Mouse (Mus musculus) heart, embryonic 14.5 days (tissue): Measurements from ENCODE around the gene Akap1. TPM values are rescaled to one million over a fixed set of nuclear protein-coding genes. Genes with fewer than 3 reads are reported as not detected.
"Not testable (repeated sequence)": the region's sequence is repeated elsewhere in the genome, so short reads cannot be mapped to it uniquely, and the experiment has no call there.

Experiments
- ATAC-seq: fragments of 200-750 bp; cut with Nextera tagmentation; 2 replicates; pipeline ENCODE4 v1.8.0; 2017; ENCODE audit warnings: low read depth, moderate TSS enrichment; ENCODE audit not compliant: insufficient number of reproducible peaks, insufficient read depth, low FRiP score
- H3K27ac ChIP-seq, 2 experiments: fragments of 200-500 bp in 1 of 2; fragments of 300-500 bp in 1 of 2; sonication (generic) in 1 of 2; replicated peaks in 1 of 2; 2 replicates each; pipeline ENCODE4 v1.5.1; 2012 to 2014; ENCODE audit warnings: low read depth in 2 of 2, low read length in 2 of 2, control low read depth in 1 of 2, mild to moderate bottlenecking in 1 of 2, mixed read lengths in 1 of 2; ENCODE audit not compliant: control insufficient read depth in 1 of 2, insufficient read depth in 1 of 2
- H3K27me3 ChIP-seq: fragments of 300-500 bp; sonication (generic); 2 replicates; pipeline ENCODE4 v1.6.1; 2014; ENCODE audit warnings: mild to moderate bottlenecking, low read length, control low read depth; ENCODE audit not compliant: control insufficient read depth, insufficient read depth
- H3K36me3 ChIP-seq: fragments of 300-500 bp; sonication (generic); 2 replicates; pipeline ENCODE4 v1.6.1; 2014; ENCODE audit warnings: mild to moderate bottlenecking, control low read depth, low read length, mixed read lengths; ENCODE audit not compliant: control insufficient read depth, insufficient read depth
- H3K4me1 ChIP-seq, 2 experiments: fragments of 200-500 bp in 1 of 2; fragments of 300-500 bp in 1 of 2; sonication (generic) in 1 of 2; 2 replicates each; pipeline ENCODE4 v1.6.1; 2012 to 2014; ENCODE audit warnings: low read length in 2 of 2, control low read depth in 1 of 2, mixed read lengths in 1 of 2; ENCODE audit not compliant: control insufficient read depth in 2 of 2, insufficient read depth in 2 of 2
- H3K4me2 ChIP-seq: fragments of 300-500 bp; sonication (generic); 2 replicates; pipeline ENCODE4 v1.6.1; 2014; ENCODE audit warnings: mild to moderate bottlenecking, low read length
- H3K4me3 ChIP-seq, 2 experiments: fragments of 200-500 bp in 1 of 2; fragments of 300-500 bp in 1 of 2; sonication (generic) in 1 of 2; 2 replicates each; pipeline ENCODE4 v1.5.1; 2012 to 2014; ENCODE audit warnings: low read length in 2 of 2, mild to moderate bottlenecking in 2 of 2, control low read depth in 1 of 2, low read depth in 1 of 2, moderate library complexity in 1 of 2; ENCODE audit not compliant: control insufficient read depth in 1 of 2, insufficient read depth in 1 of 2
- H3K9ac ChIP-seq: fragments of 300-500 bp; sonication (generic); 2 replicates; pipeline ENCODE4 v1.6.1; 2014; ENCODE audit warnings: mild to moderate bottlenecking, low read length
- H3K9me3 ChIP-seq: fragments of 300-500 bp; sonication (generic); 2 replicates; pipeline ENCODE4 v1.6.1; 2016; ENCODE audit warnings: low read length, control low read depth; ENCODE audit not compliant: control insufficient read depth
- WGBS: fragments of 180-500 bp; shearing (Covaris S2); extraction: QIAGEN DNeasy Blood & Tissue Kit; methylation state at CpG from one replicate; pipeline ENCODE4 v1.1.7; 2014; 5-methylcytosine and 5-hydroxymethylcytosine counted together
- polyA plus RNA-seq: library from polyadenylated mRNA; unstranded; fragments of >200 nt; fragmentation: Nextera tagmentation; extraction: Ambion mirVana; gene quantifications from 2 replicates; pipeline ENCODE4 v1.2.1, GENCODE M21; 2014

Akap1 gene
- polyA plus RNA-seq, 1 experiment from 2014 or later, result 42.0 TPM

DNA sequence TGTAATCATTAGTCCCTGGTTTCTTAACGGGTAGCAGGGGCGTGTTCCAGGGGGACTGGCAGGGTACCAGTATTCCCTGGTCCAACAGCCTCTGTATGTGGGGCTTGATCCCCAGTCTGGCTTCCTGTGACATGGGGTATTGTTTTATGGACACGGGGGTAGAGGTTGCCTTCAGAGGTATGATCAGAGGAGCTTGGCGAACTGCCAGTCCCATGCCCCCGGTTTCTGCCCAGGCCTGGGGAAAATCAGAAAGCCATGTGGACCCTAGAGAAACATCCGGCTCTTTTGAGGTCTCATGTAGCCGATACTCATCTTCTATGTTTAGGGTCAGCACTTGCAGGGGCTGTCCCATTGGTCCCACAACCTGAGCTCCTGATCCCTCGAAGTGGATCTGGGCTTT lies 29.1 kb upstream of the Akap1 start:
- ATAC-seq, H3K9ac ChIP-seq: not testable (repeated sequence)
- no CpG with 5 or more reads among the region's 8 CpGs for WGBS

GRCm38 (mm10) chr11:88892789-88893188 lies 28.4 kb upstream of the Akap1 start:
- 66% methylated on average over 20 of the region's 24 CpGs for WGBS
- not testable (repeated sequence) for H3K4me3 ChIP-seq, H3K4me1 ChIP-seq, H3K9me3 ChIP-seq, H3K27me3 ChIP-seq, H3K27ac ChIP-seq, ATAC-seq, H3K4me2 ChIP-seq, H3K36me3 ChIP-seq, H3K9ac ChIP-seq

More for the DNA sequence above, 29.1 kb upstream of the Akap1 start:
- not testable (repeated sequence) for H3K4me2 ChIP-seq, H3K36me3 ChIP-seq, H3K4me1 ChIP-seq, H3K9me3 ChIP-seq, H3K27me3 ChIP-seq, H3K27ac ChIP-seq, H3K4me3 ChIP-seq

DNA sequence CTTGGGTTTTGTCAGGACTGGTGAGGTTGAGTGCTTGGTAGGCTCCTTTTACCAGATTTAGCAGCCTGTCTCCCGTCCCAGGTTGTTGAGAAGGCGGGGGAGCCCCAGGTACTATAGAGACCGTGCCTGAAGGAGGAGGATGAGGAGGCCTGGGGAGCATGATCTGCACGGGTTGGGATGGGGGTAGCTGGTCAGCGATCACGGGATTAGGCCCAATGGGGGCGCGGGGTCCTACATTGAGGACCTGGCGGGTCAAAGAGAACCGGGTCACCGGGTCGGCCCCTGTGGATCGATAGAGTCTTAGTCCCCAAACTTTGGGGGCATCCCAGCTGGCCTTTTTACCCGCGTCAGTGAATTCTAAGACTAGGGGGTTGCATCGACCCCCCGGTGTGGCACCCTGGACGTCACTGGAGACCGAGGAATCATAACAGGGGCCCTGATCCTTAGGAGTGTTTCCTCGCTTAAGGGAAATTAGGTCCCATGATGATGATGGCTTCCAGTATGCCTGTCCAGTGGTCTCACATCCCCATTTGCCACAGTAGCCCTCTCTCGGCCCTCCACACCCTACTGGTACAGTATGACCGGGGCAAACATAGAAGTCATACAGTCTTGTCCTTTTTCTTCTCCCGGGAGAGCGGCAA lies 27.7 kb upstream of the Akap1 start:
- WGBS, result 96% methylated on average over 15 of the region's 24 CpGs
- ATAC-seq, result not testable (repeated sequence)

DNA sequence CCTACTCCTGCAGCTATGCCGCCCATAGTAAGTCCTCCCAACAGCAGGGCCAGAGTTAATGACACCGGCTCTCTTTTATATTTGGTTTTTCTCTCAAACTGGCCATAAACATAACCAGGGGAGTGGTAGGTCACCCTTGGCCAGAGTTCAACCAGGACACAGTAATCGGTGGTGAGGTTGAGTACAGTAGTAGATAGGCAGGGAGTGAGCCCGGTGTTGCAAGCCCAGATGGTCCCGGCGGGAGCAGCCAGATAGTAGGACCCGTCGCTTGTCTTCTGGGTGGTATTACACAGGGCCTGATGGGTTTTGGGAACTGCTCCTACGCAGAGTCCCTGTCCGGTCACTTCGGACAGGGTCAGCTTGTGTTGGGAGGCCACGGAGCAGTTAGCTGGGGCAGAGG lies 27.1 kb upstream of the Akap1 start:
- not testable (repeated sequence) for H3K4me2 ChIP-seq, H3K27ac ChIP-seq, H3K27me3 ChIP-seq, H3K4me3 ChIP-seq, H3K9ac ChIP-seq, H3K4me1 ChIP-seq, H3K36me3 ChIP-seq, ATAC-seq, H3K9me3 ChIP-seq
- WGBS, result 91% methylated on average over 9 of the region's 12 CpGs

More for the DNA sequence above, 27.7 kb upstream of the Akap1 start:
- not testable (repeated sequence) for H3K9ac ChIP-seq, H3K4me1 ChIP-seq, H3K27me3 ChIP-seq, H3K27ac ChIP-seq, H3K36me3 ChIP-seq, H3K4me2 ChIP-seq, H3K9me3 ChIP-seq, H3K4me3 ChIP-seq

DNA sequence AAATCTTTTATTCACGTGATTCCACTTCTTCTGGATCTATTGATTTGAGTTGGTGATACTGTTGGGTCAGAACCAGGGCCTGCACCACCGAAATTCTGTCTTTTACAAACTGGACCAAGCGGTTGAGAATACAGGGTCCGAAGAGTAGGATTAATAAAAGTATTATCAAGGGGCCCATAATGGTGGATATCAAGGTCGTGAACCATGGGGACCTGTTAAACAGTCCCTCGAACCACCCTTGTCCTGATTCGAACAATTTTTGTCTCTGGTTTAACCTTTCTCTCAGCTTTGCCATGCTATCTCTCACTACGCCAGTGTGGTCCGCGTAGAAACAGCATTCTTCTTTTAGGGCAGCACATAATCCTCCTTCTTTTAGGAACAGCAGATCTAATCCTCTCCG lies 26.5 kb upstream of the Akap1 start:
- not testable (repeated sequence) for H3K9me3 ChIP-seq, H3K36me3 ChIP-seq, H3K9ac ChIP-seq, H3K27ac ChIP-seq, H3K4me3 ChIP-seq, H3K27me3 ChIP-seq, H3K4me1 ChIP-seq, ATAC-seq, H3K4me2 ChIP-seq
- WGBS, result 88% methylated on average over 6 of the region's 11 CpGs

GRCm38 (mm10) chr11:88888996-88889395 lies 24.6 kb upstream of the Akap1 start:
- no peak for ATAC-seq
- Histone ChIP-seq H3K27ac (no peak overlapping the region), H3K4me1 (no peaks in the 10 kb centered on the region), H3K4me2 (no peak overlapping the region), H3K9ac (no peak overlapping the region), H3K27me3 (no peaks in the 10 kb centered on the region), H3K9me3 (no peaks in the 10 kb centered on the region), H3K36me3 (no peaks in the 10 kb centered on the region), H3K4me3 (no peak overlapping the region)
- WGBS, result 86% methylated on average over 2 of the region's 2 CpGs

- 69% methylated on average over 8 of the region's 8 CpGs for WGBS
- H3K36me3 ChIP-seq, result no peaks in the 10 kb centered on the region
- ATAC-seq, result no peak
These were observed 20.1 kb upstream of the Akap1 start for GRCm38 (mm10) chr11:88884376-88885065.

GRCm38 (mm10) chr11:88878011-88878410 lies 13.6 kb upstream of the Akap1 start:
- Histone ChIP-seq H3K27me3 (no peaks in the 10 kb centered on the region), H3K27ac (no peak overlapping the region), H3K4me2 (no peak overlapping the region), H3K4me1 (peaks cover 0 to 2% of the 10 kb centered on the region in 2 experiments; a peak in 1 of 4 replicates), H3K9ac (no peak overlapping the region), H3K9me3 (no peaks in the 10 kb centered on the region), H3K4me3 (no peak overlapping the region), H3K36me3 (no peaks in the 10 kb centered on the region)
- 73% methylated on average over 12 of the region's 12 CpGs for WGBS
- ATAC-seq, result no peak

More at GRCm38 (mm10) chr11:88884376-88885065, 20.1 kb upstream of the Akap1 start:
- Histone ChIP-seq H3K4me1 (no peaks in the 10 kb centered on the region), H3K9me3 (no peaks in the 10 kb centered on the region), H3K27ac (no peak overlapping the region), H3K9ac (no peak overlapping the region), H3K27me3 (no peaks in the 10 kb centered on the region), H3K4me2 (no peak overlapping the region), H3K4me3 (no peak overlapping the region)
